Comparison of ENCODE assay signal across 9 mouse cellular contexts in genomic region chr2:181519201-181519600, GRCm38 (mm10). TPM values are rescaled to one million over a fixed set of nuclear protein-coding genes. Genes with fewer than 3 reads are reported as not detected.
DNase-seq lines count a peak whose midpoint lies in the region; ATAC-seq and TF ChIP-seq lines count a peak whose summit lies in the region.
"Had no signal": no experiment of that assay in that cellular context is flagged by ENCODE, and none has a peak within 500 bp of the region (broad histone marks: within the 10 kb centered on the region; RNA-seq: fewer than 3 reads in every experiment).

No protein-coding gene starts in this region.

- H3K4me2 ChIP-seq in heart, embryonic 13.5 days = peak overlapping the region; percentile 88
- H3K4me2 ChIP-seq in hindbrain, embryonic 16.5 days (ENCODE audit: low read length) = peak overlapping the region; percentile 79
- peak overlapping the region; percentile 63 for H3K4me2 ChIP-seq in midbrain, postnatal 0 days (ENCODE audit: low read depth, low read length, poor library complexity, severe bottlenecking)

- ATAC-seq in heart, embryonic 13.5 days (ENCODE audit: extremely low read depth, insufficient number of reproducible peaks, low FRiP score, low TSS enrichment) = no peak
- no peak for ATAC-seq in hindbrain, embryonic 16.5 days
- no peak for ATAC-seq in midbrain, postnatal 0 days (ENCODE audit: low FRiP score)
- ATAC-seq: inflammation-experienced regulatory T-cells, adult 6 months had no signal

- H3K36me3 ChIP-seq in heart, embryonic 13.5 days = peaks cover 55% of the 10 kb centered on the region
- peaks cover 15% of the 10 kb centered on the region for H3K36me3 ChIP-seq in hindbrain, embryonic 16.5 days (ENCODE audit: control insufficient read depth, insufficient read depth, low read length)
- H3K36me3 ChIP-seq in midbrain, postnatal 0 days (ENCODE audit: insufficient read depth, low read length) = peaks cover 22% of the 10 kb centered on the region

- no peak for DNase-seq in heart, adult 9 months (ENCODE audit: low spot score in 2 of 2)
- peak; percentile 12 for DNase-seq in brain, embryonic 14.5 days (ENCODE audit: low read depth)
- no peak for DNase-seq in midbrain, postnatal 0 days (ENCODE audit: low spot score)
- DNase-seq in spleen, postnatal 36 days (ENCODE audit: low spot score in 2 of 2) = no peak
- no peak for DNase-seq in spleen, adult 18-20 months
- no peak for DNase-seq in frontal cortex, postnatal 25 days (ENCODE audit: low spot score in 2 of 2)

- no peaks in the 10 kb centered on the region for H3K9me3 ChIP-seq in heart, embryonic 13.5 days
- H3K9me3 ChIP-seq in hindbrain, embryonic 16.5 days (ENCODE audit: control insufficient read depth, low read length) = no peaks in the 10 kb centered on the region
- no peaks in the 10 kb centered on the region for H3K9me3 ChIP-seq in midbrain, postnatal 0 days (ENCODE audit: low read length)

- H3K4me3 ChIP-seq in heart, embryonic 13.5 days = peak overlapping the region; percentile 99
- peak overlapping the region; percentile 62 for H3K4me3 ChIP-seq in hindbrain, embryonic 16.5 days (ENCODE audit: low read length)
- peak overlapping the region; percentile 90 for H3K4me3 ChIP-seq in midbrain, postnatal 0 days (ENCODE audit: low read depth, low read length)

- peaks cover 38% of the 10 kb centered on the region for H3K4me1 ChIP-seq in heart, embryonic 13.5 days
- H3K4me1 ChIP-seq in hindbrain, embryonic 16.5 days (ENCODE audit: control insufficient read depth, insufficient read depth, low read depth, low read length) = peaks cover 22% of the 10 kb centered on the region
- peaks cover 7% of the 10 kb centered on the region; the same call in 1 of the 2 replicates for H3K4me1 ChIP-seq in midbrain, postnatal 0 days (ENCODE audit: insufficient read depth, low read length)

- H3K27ac ChIP-seq in heart, embryonic 13.5 days (replicated peaks) = peak overlapping the region; percentile 99
- H3K27ac ChIP-seq in hindbrain, embryonic 16.5 days (ENCODE audit: low read depth, low read length) = peak overlapping the region; percentile 96
- peak overlapping the region; percentile 96 for H3K27ac ChIP-seq in midbrain, postnatal 0 days (ENCODE audit: low read depth, low read length)

- H3K27me3 ChIP-seq in heart, embryonic 13.5 days (replicated peaks) = no peaks in the 10 kb centered on the region
- H3K27me3 ChIP-seq in hindbrain, embryonic 16.5 days (replicated peaks; ENCODE audit: control insufficient read depth, insufficient read depth, low read length) = no peaks in the 10 kb centered on the region
- no peaks in the 10 kb centered on the region for H3K27me3 ChIP-seq in midbrain, postnatal 0 days (ENCODE audit: insufficient read depth, low read length)

- 69% methylated on average over 3 of the region's 3 CpGs for WGBS in heart, embryonic 13.5 days
- 79% methylated on average over 3 of the region's 3 CpGs for WGBS in hindbrain, embryonic 16.5 days
- 72% methylated on average over 3 of the region's 3 CpGs for WGBS in midbrain, postnatal 0 days

- H3K9ac ChIP-seq in heart, embryonic 13.5 days = peak overlapping the region; percentile 98
- peak overlapping the region; percentile 91 for H3K9ac ChIP-seq in hindbrain, embryonic 16.5 days (ENCODE audit: low read depth, low read length)
- peak overlapping the region; percentile 95; the same call in 1 of the 2 replicates for H3K9ac ChIP-seq in midbrain, postnatal 0 days (replicated peaks; ENCODE audit: low read length, poor library complexity, severe bottlenecking)

- TF ChIP-seq POLR2A in brain, embryonic 14.5 days (IDR thresholded peaks at IDR 0.05; ENCODE audit: borderline replicate concordance, extremely low read depth, insufficient read depth, insufficient read length, poor library complexity, severe bottlenecking) = no peak

- TF ChIP-seq CTCF in brain, embryonic 14.5 days (IDR thresholded peaks at IDR 0.05; ENCODE audit: borderline replicate concordance, extremely low read depth, insufficient read depth, insufficient read length) = no peak
- TF ChIP-seq CTCF in midbrain, postnatal 0 days (IDR thresholded peaks at IDR 0.05) = no peak

RNA-seq across cellular contexts. Expression of gene Dnajc5, which starts 1.1 kb away (rescaled TPM):
- 77.4 and 79.8 TPM in 2 replicates for polyA plus RNA-seq in heart, embryonic 13.5 days (2015; fragmentation: Nextera tagmentation; extraction: Ambion mirVana)
- 152 and 190 TPM in 2 replicates for polyA plus RNA-seq in brain, embryonic 14.5 days (2012; rRNA removed)
- polyA plus RNA-seq in hindbrain, embryonic 16.5 days (2015; fragmentation: Nextera tagmentation; extraction: Ambion mirVana) = 284 and 286 TPM in 2 replicates
- 416 and 487 TPM in 2 replicates for total RNA-seq in midbrain, postnatal 0 days (2014; rRNA removed)
- 303 and 316 TPM in 2 replicates for polyA plus RNA-seq in midbrain, postnatal 0 days (2015; fragmentation: Nextera tagmentation; extraction: Ambion mirVana)

RNA-seq across cellular contexts. Expression of gene Tpd52l2, which starts 22.3 kb away (rescaled TPM):
- polyA plus RNA-seq in heart, embryonic 13.5 days (2015; fragmentation: Nextera tagmentation; extraction: Ambion mirVana) = 109 and 118 TPM in 2 replicates
- polyA plus RNA-seq in brain, embryonic 14.5 days (2012; rRNA removed) = 94.9 and 118 TPM in 2 replicates
- 121 and 126 TPM in 2 replicates for polyA plus RNA-seq in hindbrain, embryonic 16.5 days (2015; fragmentation: Nextera tagmentation; extraction: Ambion mirVana)
- 69.5 and 85.6 TPM in 2 replicates for total RNA-seq in midbrain, postnatal 0 days (2014; rRNA removed)
- polyA plus RNA-seq in midbrain, postnatal 0 days (2015; fragmentation: Nextera tagmentation; extraction: Ambion mirVana) = 112 and 116 TPM in 2 replicates

RNA-seq across cellular contexts. Expression of gene Abhd16b, which starts 26.2 kb away (rescaled TPM):
- 0.11 and 0.27 TPM in 2 replicates for polyA plus RNA-seq in heart, embryonic 13.5 days (2015; fragmentation: Nextera tagmentation; extraction: Ambion mirVana)
- not detected in 2 replicates for polyA plus RNA-seq in brain, embryonic 14.5 days (2012; rRNA removed)
- 0.09 TPM in 1 of 2 replicates, not detected in the other for polyA plus RNA-seq in hindbrain, embryonic 16.5 days (2015; fragmentation: Nextera tagmentation; extraction: Ambion mirVana)
- total RNA-seq in midbrain, postnatal 0 days (2014; rRNA removed) = not detected in 2 replicates
- polyA plus RNA-seq in midbrain, postnatal 0 days (2015; fragmentation: Nextera tagmentation; extraction: Ambion mirVana) = not detected in 2 replicates
- polyA plus RNA-seq: inflammation-experienced regulatory T-cells, adult 6 months had no signal

RNA-seq across cellular contexts. Expression of gene Zbtb46, which starts 60.0 kb away (rescaled TPM):
- polyA plus RNA-seq in heart, embryonic 13.5 days (2015; fragmentation: Nextera tagmentation; extraction: Ambion mirVana) = 10.6 TPM in 2 replicates
- polyA plus RNA-seq in brain, embryonic 14.5 days (2012; rRNA removed) = 12.1 and 18.4 TPM in 2 replicates
- polyA plus RNA-seq in hindbrain, embryonic 16.5 days (2015; fragmentation: Nextera tagmentation; extraction: Ambion mirVana) = 19.1 and 22.7 TPM in 2 replicates
- 25.8 and 29.8 TPM in 2 replicates for total RNA-seq in midbrain, postnatal 0 days (2014; rRNA removed)
- polyA plus RNA-seq in midbrain, postnatal 0 days (2015; fragmentation: Nextera tagmentation; extraction: Ambion mirVana) = 16.7 and 18.4 TPM in 2 replicates
